Mouse (Mus musculus) spleen, adult 18-20 months (tissue): ENCODE data around the gene Lcn5.

Source experiments
- DNase-seq, 2 experiments: peaks; one replicate each; pipeline ENCODE4 v3.0.0; 2022; ENCODE audit warnings: mixed read lengths in 2 of 2

Gene Lcn5

GRCm38 (mm10) chr2:25657652-25658051 is at the start of gene Lcn5:
Gene Lcn5 (plus strand): TSS chr2:25657952.
- DNase-seq, result no peak

GRCm38 (mm10) chr2:25608671-25609070 is 49.1 kb upstream of the Lcn5 start:
- no peak for DNase-seq

GRCm38 (mm10) chr2:25616398-25616797 is 41.4 kb upstream of the Lcn5 start:
- DNase-seq, result no peak

GRCm38 (mm10) chr2:25617578-25617977 is 40.2 kb upstream of the Lcn5 start, which contains the start of gene Ccdc183:
Gene Ccdc183 (minus strand): TSS chr2:25617678.
- DNase-seq, result no peak

- no peak for DNase-seq
Measured at GRCm38 (mm10) chr2:25620386-25620785, 37.4 kb upstream of the Lcn5 start.

- no peak for DNase-seq
Measured at GRCm38 (mm10) chr2:25620852-25621228, 36.9 kb upstream of the Lcn5 start.

GRCm38 (mm10) chr2:25621229-25622200 is 36.2 kb upstream of the Lcn5 start, which contains the start of gene Tmem141:
Gene Tmem141 (minus strand): TSS chr2:25622005.
- DNase-seq, result peak; percentile 65 to 71

- DNase-seq, result no peak
Measured at GRCm38 (mm10) chr2:25625986-25626385, 31.8 kb upstream of the Lcn5 start.

- no peak for DNase-seq
Measured at GRCm38 (mm10) chr2:25627811-25628210, 29.9 kb upstream of the Lcn5 start, which contains the start of gene Fcna. Gene Fcna (minus strand): TSS chr2:25628030.

- no peak for DNase-seq
Measured at GRCm38 (mm10) chr2:25628738-25629137, 29.0 kb upstream of the Lcn5 start.

- DNase-seq, result no peak
Measured at GRCm38 (mm10) chr2:25633616-25634015, 24.1 kb upstream of the Lcn5 start.

- DNase-seq, result no peak
Measured at GRCm38 (mm10) chr2:25634046-25634445, 23.7 kb upstream of the Lcn5 start.

GRCm38 (mm10) chr2:25639890-25640289 is 17.9 kb upstream of the Lcn5 start:
- DNase-seq, result peak in 1 of 2 experiments; percentile 46

- no peak for DNase-seq
Measured at GRCm38 (mm10) chr2:25652902-25653301, 4.8 kb upstream of the Lcn5 start, which contains the start of gene Lcn8. Gene Lcn8 (plus strand): TSS chr2:25653120.

- no peak for DNase-seq
Measured at GRCm38 (mm10) chr2:25654502-25654901, 3.2 kb upstream of the Lcn5 start.

GRCm38 (mm10) chr2:25656691-25657090 is 1.1 kb upstream of the Lcn5 start:
- no peak for DNase-seq

- no peak for DNase-seq
Measured at GRCm38 (mm10) chr2:25657246-25657645, 506 bp upstream of the Lcn5 start.

- no peak for DNase-seq
Measured at GRCm38 (mm10) chr2:25660279-25660678, 2.5 kb downstream of the Lcn5 start.

GRCm38 (mm10) chr2:25661245-25661970 is 3.7 kb downstream of the Lcn5 start:
- DNase-seq, result no peak

GRCm38 (mm10) chr2:25663511-25663910 is 5.8 kb downstream of the Lcn5 start:
- DNase-seq, result peak in 1 of 2 experiments; percentile 55

- DNase-seq, result no peak
Measured at GRCm38 (mm10) chr2:25664125-25664524, 6.4 kb downstream of the Lcn5 start.

GRCm38 (mm10) chr2:25666516-25666915 is 8.8 kb downstream of the Lcn5 start:
- DNase-seq, result no peak

- no peak for DNase-seq
Measured at GRCm38 (mm10) chr2:25676486-25676885, 18.7 kb downstream of the Lcn5 start, which contains the start of gene Lcn6. Gene Lcn6 (plus strand): TSS chr2:25676786.
